Mouse (Mus musculus): Measurements from ENCODE around the gene Gm45062. TPM values are rescaled to one million over a fixed set of nuclear protein-coding genes. Genes with fewer than 3 reads are reported as not detected.

Gene Gm45062
- total and polyA plus RNA-seq, 3 experiments = 2.2 to 3.6 TPM; not detected in 1

GRCm38 (mm10) chr6:8640863-8641262 is 381.6 kb downstream of the Gm45062 start:
- Histone ChIP-seq H3K9me3 (replicated peaks; ENCODE audit: insufficient read depth, low read length) (no peaks in the 10 kb centered on the region), H3K36me3 (ENCODE audit: control insufficient read depth in 1 of 2, insufficient read depth in 2 of 2, low read length in 2 of 2) (peaks cover 0 to 12% of the 10 kb centered on the region in 2 experiments; a peak in 2 of 4 replicates), H3K79me2 (ENCODE audit: control insufficient read depth, insufficient read depth, low read length, poor library complexity) (no peaks in the 10 kb centered on the region), H3K27ac (ENCODE audit: control insufficient read depth, low read depth, low read length) (peak overlapping the region; percentile 3; the same call in 1 of the 2 replicates), H3K4me1 (ENCODE audit: control insufficient read depth in 1 of 2, insufficient read depth in 2 of 2, low read length in 2 of 2) (peaks cover 0 to 14% of the 10 kb centered on the region in 2 experiments; a peak in 3 of 4 replicates), H3K9ac (ENCODE audit: control insufficient read depth, low read depth, low read length, poor library complexity, severe bottlenecking) (no peak overlapping the region), H3K4me3 (ENCODE audit: control insufficient read depth in 1 of 2, insufficient read depth in 1 of 2, low read depth in 2 of 2, low read length in 2 of 2) (no peak overlapping the region), H3K27me3 (ENCODE audit: control insufficient read depth in 1 of 2, insufficient read depth in 2 of 2, low read length in 2 of 2) (no peaks in the 10 kb centered on the region)
- TF ChIP-seq UBTF (IDR thresholded peaks at IDR 0.05; ENCODE audit: borderline replicate concordance, insufficient read depth, low read depth, low read length) = no peak
- TF ChIP-seq ETS1 (IDR thresholded peaks at IDR 0.05; ENCODE audit: low read depth, low read length) = 0 out of 2 replicates have a peak, but pooled peaks have one; percentile 12
- TF ChIP-seq MAFK (IDR thresholded peaks at IDR 0.05; ENCODE audit: borderline replicate concordance, low read depth, low read length) = no peak
- TF ChIP-seq RCOR1 (IDR thresholded peaks at IDR 0.05; ENCODE audit: low read depth, low read length) = 0 out of 2 replicates have a peak, but pooled peaks have one; percentile 17
- peak in 1 of 2 experiments; percentile 54; a peak in 1 of 4 replicates for TF ChIP-seq EP300 (IDR thresholded peaks at IDR 0.05; ENCODE audit: low read depth in 1 of 2, low read length in 2 of 2)
- TF ChIP-seq SIN3A (IDR thresholded peaks at IDR 0.05; ENCODE audit: low read length) = no peak
- no peak for TF ChIP-seq E2F4 (IDR thresholded peaks at IDR 0.05; ENCODE audit: borderline replicate concordance, low read depth, low read length)
- no peak for TF ChIP-seq USF2 (IDR thresholded peaks at IDR 0.05; ENCODE audit: borderline replicate concordance in 1 of 2, insufficient read depth in 1 of 2, low read depth in 1 of 2, low read length in 2 of 2)
- no peak for TF ChIP-seq ELF1 (IDR thresholded peaks at IDR 0.05; ENCODE audit: low read depth, low read length)
- TF ChIP-seq CTCF (IDR thresholded peaks at IDR 0.05 in 2 of 3, conservative IDR thresholded peaks at IDR 0.05 in 1 of 3; ENCODE audit: control insufficient read depth in 1 of 3, insufficient read depth in 1 of 3, low read depth in 2 of 3, low read length in 3 of 3, poor library complexity in 1 of 3, severe bottlenecking in 1 of 3) = no peak
- peak; percentile 37 for DNase-seq (ENCODE audit: low read depth, low spot score)

GRCm38 (mm10) chr6:8644703-8645102 is 385.5 kb downstream of the Gm45062 start:
- Histone ChIP-seq H3K4me1 (ENCODE audit: control insufficient read depth in 1 of 2, insufficient read depth in 2 of 2, low read length in 2 of 2) (peaks cover 4 to 42% of the 10 kb centered on the region in 2 experiments), H3K36me3 (ENCODE audit: control insufficient read depth in 1 of 2, insufficient read depth in 2 of 2, low read length in 2 of 2) (peaks cover 0 to 36% of the 10 kb centered on the region in 2 experiments; a peak in 2 of 4 replicates), H3K27ac (ENCODE audit: control insufficient read depth, low read depth, low read length) (no peak overlapping the region), H3K27me3 (ENCODE audit: control insufficient read depth in 1 of 2, insufficient read depth in 2 of 2, low read length in 2 of 2) (no peaks in the 10 kb centered on the region), H3K4me3 (ENCODE audit: control insufficient read depth in 1 of 2, insufficient read depth in 1 of 2, low read depth in 2 of 2, low read length in 2 of 2) (no peak overlapping the region), H3K79me2 (ENCODE audit: control insufficient read depth, insufficient read depth, low read length, poor library complexity) (no peaks in the 10 kb centered on the region), H3K9ac (ENCODE audit: control insufficient read depth, low read depth, low read length, poor library complexity, severe bottlenecking) (no peak overlapping the region), H3K9me3 (replicated peaks; ENCODE audit: insufficient read depth, low read length) (no peaks in the 10 kb centered on the region)
- TF ChIP-seq HCFC1 (IDR thresholded peaks at IDR 0.05; ENCODE audit: low read depth, low read length) (no peak), NRF1 (IDR thresholded peaks at IDR 0.05; ENCODE audit: insufficient read depth, low read depth, low read length, poor library complexity, severe bottlenecking) (no peak), ELF1 (IDR thresholded peaks at IDR 0.05; ENCODE audit: low read depth, low read length) (no peak), MXI1 (IDR thresholded peaks at IDR 0.05; ENCODE audit: low read depth, low read length) (no peak), NELFE (IDR thresholded peaks at IDR 0.05; ENCODE audit: low read depth, low read length) (no peak), ZNF384 (IDR thresholded peaks at IDR 0.05; ENCODE audit: low read depth, low read length) (no peak), SMC3 (IDR thresholded peaks at IDR 0.05; ENCODE audit: low read depth, low read length) (no peak), USF1 (IDR thresholded peaks at IDR 0.05; ENCODE audit: low read depth, low read length) (no peak), MYB (IDR thresholded peaks at IDR 0.05; ENCODE audit: low read depth, low read length) (no peak), KAT2A (conservative IDR thresholded peaks at IDR 0.05; ENCODE audit: low read depth, low read length) (no peak), GATA1 (IDR thresholded peaks at IDR 0.05; ENCODE audit: low read depth, low read length) (no peak), TAL1 (IDR thresholded peaks at IDR 0.05; ENCODE audit: low read length) (no peak), ZC3H11A (IDR thresholded peaks at IDR 0.05; ENCODE audit: low read depth, low read length) (no peak), JUND (IDR thresholded peaks at IDR 0.05; ENCODE audit: low read depth, low read length) (no peak)
- no peak for DNase-seq (ENCODE audit: low read depth, low spot score)
